Mouse (Mus musculus) heart, adult 18-20 months (tissue): ENCODE measurements around the gene Treml1. TPM values are rescaled to one million over a fixed set of nuclear protein-coding genes. Genes with fewer than 3 reads are reported as not detected.
"Not testable (repeated sequence)": the region's sequence is repeated elsewhere in the genome, so short reads cannot be mapped to it uniquely, and the experiment has no call there.

ENCODE experiments used
- DNase-seq, 2 experiments: peaks; one replicate each; pipeline ENCODE4 v3.0.0; 2021 to 2022; ENCODE audit warnings: mixed read lengths in 1 of 2
- long read RNA-seq, 2 experiments: library from polyadenylated mRNA; stranded (forward); transcript quantifications; one replicate each; pipeline ENCODE4 v2.0.0; 2021
- total RNA-seq, 2 experiments: library from RNA; stranded (reverse); gene quantifications; 2 replicates each; pipeline ENCODE4 v1.2.3; 2021

Treml1 gene
- under 1 TPM; 0.27 to 0.54 TPM for total RNA-seq
- long read RNA-seq, experiment 1 = 0 reads
- long read RNA-seq, experiment 2 = 0 reads

- DNase-seq = no peak
Observed at GRCm38 (mm10) chr17:48359616-48360015, at the start of gene Treml1. Treml1 (plus strand) TSS chr17:48359916.

GRCm38 (mm10) chr17:48312124-48312523 lies 47.6 kb upstream of the Treml1 start:
- no peak for DNase-seq

GRCm38 (mm10) chr17:48315905-48316579 lies 43.7 kb upstream of the Treml1 start, which contains the start of gene B430306N03Rik:
B430306N03Rik (plus strand) TSS chr17:48316141.
- peak in 1 of 2 experiments; percentile 15 for DNase-seq

GRCm38 (mm10) chr17:48318686-48319085 lies 41.0 kb upstream of the Treml1 start:
- no peak for DNase-seq

- no peak for DNase-seq
Observed at GRCm38 (mm10) chr17:48321279-48321678, 38.4 kb upstream of the Treml1 start.

GRCm38 (mm10) chr17:48323236-48323635 lies 36.5 kb upstream of the Treml1 start:
- DNase-seq = no peak

- peak in 1 of 2 experiments; percentile 26 for DNase-seq
Observed at GRCm38 (mm10) chr17:48324258-48324657, 35.5 kb upstream of the Treml1 start.

GRCm38 (mm10) chr17:48325093-48325492 lies 34.6 kb upstream of the Treml1 start:
- DNase-seq = no peak

GRCm38 (mm10) chr17:48325638-48326037 lies 34.1 kb upstream of the Treml1 start:
- DNase-seq = no peak

GRCm38 (mm10) chr17:48326656-48327055 lies 33.1 kb upstream of the Treml1 start:
- no peak for DNase-seq

GRCm38 (mm10) chr17:48332524-48332923 lies 27.2 kb upstream of the Treml1 start:
- DNase-seq = no peak

- no peak for DNase-seq
Observed at GRCm38 (mm10) chr17:48334186-48334585, 25.5 kb upstream of the Treml1 start.

- peak; percentile 82 to 93 for DNase-seq
Observed at GRCm38 (mm10) chr17:48336857-48337256, 22.9 kb upstream of the Treml1 start.

- no peak for DNase-seq
Observed at GRCm38 (mm10) chr17:48340267-48340666, 19.4 kb upstream of the Treml1 start.

- no peak for DNase-seq
Observed at GRCm38 (mm10) chr17:48341947-48342346, 17.8 kb upstream of the Treml1 start.

- DNase-seq = no peak
Observed at GRCm38 (mm10) chr17:48343065-48343464, 16.7 kb upstream of the Treml1 start.

GRCm38 (mm10) chr17:48345824-48346223 lies 13.9 kb upstream of the Treml1 start:
- DNase-seq = no peak

- peak in 1 of 2 experiments; percentile 43 for DNase-seq
Observed at GRCm38 (mm10) chr17:48346231-48346630, 13.5 kb upstream of the Treml1 start, which contains the start of gene Trem2. Trem2 (plus strand) TSS chr17:48346401.

- DNase-seq = no peak
Observed at GRCm38 (mm10) chr17:48346834-48347233, 12.9 kb upstream of the Treml1 start.

GRCm38 (mm10) chr17:48347287-48347686 lies 12.4 kb upstream of the Treml1 start:
- no peak for DNase-seq

- DNase-seq = no peak
Observed at GRCm38 (mm10) chr17:48350681-48351193, 9.0 kb upstream of the Treml1 start.

GRCm38 (mm10) chr17:48352976-48353375 lies 6.7 kb upstream of the Treml1 start:
- not testable (repeated sequence) for DNase-seq

- no peak for DNase-seq
Observed at GRCm38 (mm10) chr17:48355822-48356221, 3.9 kb upstream of the Treml1 start.

GRCm38 (mm10) chr17:48357892-48358291 lies 1.8 kb upstream of the Treml1 start:
- no peak for DNase-seq
